Mouse (Mus musculus) thymus, postnatal 4 days (tissue): ENCODE measurements at regions not wholly inside any gene's neighbourhood (a gene's known extent, or its start where the extent isn't known, plus 50 kb on each side); places are given as distances from the start of the nearest gene placed in this dataset.
"Not testable (repeated sequence)": the region's sequence is repeated elsewhere in the genome, so short reads cannot be mapped to it uniquely, and the experiment has no call there.

Source experiments
- DNase-seq: peaks from one replicate; pipeline ENCODE4 v3.0.0; 2021

DNA sequence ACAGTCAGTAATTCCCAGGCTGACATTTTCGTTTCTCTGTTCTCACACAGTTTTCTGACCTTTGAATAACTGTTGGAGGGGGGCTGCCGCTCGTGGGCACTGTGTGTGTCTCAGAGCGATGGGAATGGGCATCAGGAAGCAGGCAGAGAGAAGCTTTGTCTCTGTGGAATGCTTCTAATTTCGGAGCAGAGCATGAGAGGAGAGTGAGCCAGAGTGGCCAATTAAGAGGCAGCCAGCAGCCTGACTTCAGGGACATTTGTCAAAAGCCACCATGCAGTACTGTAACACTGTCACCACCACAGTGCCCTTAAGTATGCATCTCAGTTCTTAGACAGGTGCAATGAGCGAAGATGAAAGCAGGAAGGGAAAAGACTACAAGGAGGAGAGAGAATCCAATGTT lies 592.1 kb downstream of the Dcdc2c start:
- DNase-seq: no peak

DNA sequence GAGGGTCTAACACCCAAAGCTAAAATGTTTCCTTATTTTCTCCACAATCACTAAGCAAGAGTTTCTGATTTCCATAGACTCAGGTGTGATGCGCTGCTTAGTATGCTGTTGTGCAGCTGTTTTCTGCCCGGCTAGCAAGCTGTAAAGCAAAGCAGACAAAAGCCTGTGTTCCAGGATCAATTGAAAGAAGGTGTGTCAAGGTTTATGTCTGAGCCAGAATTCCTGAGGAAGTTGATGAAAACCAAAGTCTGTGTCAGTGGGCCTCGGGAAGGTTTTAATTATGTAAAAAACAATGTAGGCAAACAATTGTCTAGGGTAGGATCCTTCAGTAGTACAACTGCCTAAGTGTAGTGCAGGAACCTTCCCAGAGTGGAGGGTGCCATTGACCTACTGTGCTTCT lies 604.6 kb downstream of the Dcdc2c start:
- no peak for DNase-seq

DNA sequence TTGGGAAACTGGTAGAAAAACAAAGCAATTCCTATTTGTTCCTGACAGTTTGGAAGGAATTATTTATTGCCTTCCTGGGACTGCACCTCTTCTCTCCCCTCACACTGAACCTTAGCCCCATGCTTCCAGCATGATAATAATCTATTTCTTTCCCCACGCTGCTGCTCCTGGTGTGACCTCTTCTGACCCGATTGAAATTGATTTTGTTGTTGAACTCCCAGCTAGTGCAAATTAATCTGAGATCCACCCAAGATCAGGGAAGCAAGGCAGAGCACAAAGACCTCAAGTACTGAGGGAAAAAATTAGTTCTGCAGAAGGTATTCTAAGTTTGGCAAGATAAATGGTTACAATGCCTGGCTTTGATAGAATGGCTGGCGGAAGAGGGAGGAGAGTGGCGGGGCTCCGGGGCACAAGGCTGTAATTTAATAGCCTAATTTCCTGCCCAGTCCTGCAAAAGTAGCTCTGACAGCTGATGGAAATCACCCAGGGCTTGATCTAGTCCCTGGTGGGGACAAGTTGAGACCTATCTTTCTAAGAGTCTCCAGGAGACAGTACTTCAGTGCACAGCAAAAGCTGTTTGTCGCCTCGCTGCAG lies 604.6 kb upstream of the Sox11 start:
- no peak for DNase-seq

- no peak for DNase-seq
These were observed 603.0 kb upstream of the Sox11 start for GRCm38 (mm10) chr12:27945411-27945810.

- no peak for DNase-seq
These were observed 598.7 kb upstream of the Sox11 start for GRCm38 (mm10) chr12:27941053-27941452.

GRCm38 (mm10) chr12:27932382-27933140 lies 590.2 kb upstream of the Sox11 start:
- no peak for DNase-seq

GRCm38 (mm10) chr12:27928366-27928963 lies 586.1 kb upstream of the Sox11 start:
- no peak for DNase-seq

DNA sequence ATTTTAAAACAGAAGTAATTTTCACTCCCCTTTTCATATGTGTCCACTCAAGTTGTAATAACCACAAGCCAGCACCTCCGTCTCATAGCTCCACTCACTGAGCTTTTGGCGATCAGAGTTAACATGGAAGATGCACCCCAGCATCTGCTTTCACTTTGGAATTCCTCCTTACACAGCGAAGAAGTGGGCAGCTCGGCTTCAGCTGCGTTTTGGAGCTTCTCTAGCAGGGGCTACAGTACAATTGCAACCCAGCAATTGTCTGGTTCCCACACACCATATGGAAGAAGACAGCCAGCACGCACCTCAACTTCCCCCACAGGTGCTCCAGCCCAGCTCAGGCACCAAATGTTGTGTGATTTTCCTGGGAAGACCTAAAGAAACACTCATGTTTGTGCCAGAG lies 584.4 kb upstream of the Sox11 start:
- DNase-seq: no peak

- DNase-seq: no peak
These were observed 578.2 kb upstream of the Sox11 start for GRCm38 (mm10) chr12:27920607-27921006.

- no peak for DNase-seq
These were observed 574.1 kb upstream of the Sox11 start for GRCm38 (mm10) chr12:27916401-27916920.

GRCm38 (mm10) chr12:27909417-27910100 lies 567.2 kb upstream of the Sox11 start:
- DNase-seq: no peak

DNA sequence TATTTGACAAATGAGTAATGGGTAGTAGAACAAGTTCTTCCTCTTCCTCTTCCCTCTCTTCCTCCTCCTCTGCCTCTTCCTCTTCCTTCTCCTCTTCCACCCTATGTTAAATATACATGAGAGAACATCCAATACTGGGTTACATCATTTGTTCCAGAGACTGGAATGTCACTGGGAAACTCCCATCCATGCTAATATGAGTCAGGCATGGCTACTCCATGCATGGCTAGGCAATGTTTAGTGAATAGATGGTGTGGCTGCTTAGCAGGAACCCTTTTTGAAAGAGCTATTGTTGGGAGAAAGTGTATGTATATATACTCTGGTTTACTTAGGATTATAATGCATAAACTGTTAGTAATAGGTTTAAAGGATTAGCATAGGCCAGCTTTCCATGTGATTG lies 554.3 kb upstream of the Sox11 start:
- DNase-seq: not testable (repeated sequence)

DNA sequence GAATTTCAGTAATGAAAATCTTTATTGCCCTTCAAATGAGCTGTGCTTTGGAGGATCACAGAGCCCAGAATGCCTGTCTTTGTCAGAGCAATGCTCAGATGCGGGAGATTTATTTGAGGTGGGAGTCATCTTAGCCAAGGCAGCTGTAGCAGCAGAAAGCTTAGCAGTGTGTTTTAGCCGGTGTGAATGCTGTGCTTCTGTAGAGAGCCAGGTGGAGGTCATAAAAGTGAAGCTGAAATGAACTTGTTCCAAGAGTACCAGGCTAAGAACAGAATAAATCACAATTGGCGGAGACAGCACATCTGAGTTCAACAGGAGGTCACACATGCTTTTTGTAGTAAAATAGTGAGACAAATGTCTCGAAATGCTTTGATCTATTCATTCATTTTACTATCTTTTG lies 539.3 kb upstream of the Sox11 start:
- DNase-seq: no peak

- DNase-seq: no peak
These were observed 524.0 kb upstream of the Sox11 start for GRCm38 (mm10) chr12:27866421-27866820.

- DNase-seq: peak; percentile 12
These were observed 507.2 kb upstream of the Sox11 start for GRCm38 (mm10) chr12:27849537-27849936.

GRCm38 (mm10) chr12:27849099-27849498 lies 506.7 kb upstream of the Sox11 start:
- no peak for DNase-seq

GRCm38 (mm10) chr12:27848141-27848540 lies 505.8 kb upstream of the Sox11 start:
- DNase-seq: no peak

GRCm38 (mm10) chr12:27847397-27847796 lies 505.0 kb upstream of the Sox11 start:
- DNase-seq: no peak

DNA sequence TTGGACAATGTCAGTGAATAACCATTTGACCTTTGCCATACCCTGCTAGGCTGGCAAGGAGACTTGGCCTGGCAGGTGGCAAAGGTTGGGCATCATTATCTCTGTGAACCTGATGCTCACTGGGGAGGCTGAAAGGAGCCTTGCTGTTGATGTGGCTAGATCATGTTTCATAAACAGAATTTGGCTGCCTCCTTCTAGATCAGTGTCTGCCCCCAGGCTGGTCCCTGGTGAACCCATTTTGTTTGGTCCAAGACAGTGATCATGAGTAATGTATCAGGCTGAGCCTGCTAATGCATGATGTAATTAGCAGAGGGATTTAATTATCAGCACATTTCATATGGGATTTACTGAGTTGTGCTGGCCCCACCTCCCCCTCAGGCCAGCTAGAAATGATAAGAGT lies 502.6 kb upstream of the Sox11 start:
- DNase-seq: no peak

GRCm38 (mm10) chr12:27838955-27839354 lies 496.6 kb upstream of the Sox11 start:
- DNase-seq: no peak

- DNase-seq: no peak
These were observed 496.0 kb upstream of the Sox11 start for GRCm38 (mm10) chr12:27838384-27838783.

DNA sequence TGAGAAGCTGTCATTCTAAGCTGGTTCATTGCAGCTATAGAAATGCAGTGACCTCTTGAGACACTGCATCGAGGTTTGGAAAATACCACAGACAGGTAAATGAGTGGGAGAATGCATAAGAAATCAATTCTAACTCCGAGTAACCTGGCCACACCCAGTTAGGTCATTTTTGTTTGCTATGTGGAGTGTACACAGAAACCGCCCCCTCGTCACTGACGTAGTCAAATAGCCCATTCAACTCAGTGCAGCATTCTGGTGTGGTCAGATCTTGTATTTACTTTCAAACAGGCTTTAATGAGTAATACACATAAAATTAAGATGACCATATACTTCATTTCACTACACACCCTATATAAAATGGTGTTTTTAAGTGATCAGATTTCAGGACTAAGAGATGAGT lies 483.8 kb upstream of the Sox11 start:
- no peak for DNase-seq

DNA sequence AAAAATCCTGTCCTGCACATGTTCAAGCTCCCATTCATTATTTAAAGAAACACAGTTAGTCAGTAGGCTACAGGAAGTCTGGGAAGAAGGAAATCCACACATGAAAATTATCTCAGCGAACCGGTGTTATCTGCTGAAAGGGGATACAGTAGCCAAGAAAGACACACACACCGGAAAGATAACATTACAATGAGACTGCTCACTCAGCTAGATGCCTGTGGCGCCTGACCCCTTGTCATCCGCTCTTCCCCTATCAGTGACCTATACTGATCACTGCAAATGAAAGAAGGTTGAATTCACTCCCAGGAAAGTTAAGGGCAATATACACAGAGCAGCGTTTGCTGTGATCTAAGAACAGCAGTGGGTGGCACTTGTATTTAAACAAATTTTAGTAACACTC lies 481.0 kb upstream of the Sox11 start:
- no peak for DNase-seq

DNA sequence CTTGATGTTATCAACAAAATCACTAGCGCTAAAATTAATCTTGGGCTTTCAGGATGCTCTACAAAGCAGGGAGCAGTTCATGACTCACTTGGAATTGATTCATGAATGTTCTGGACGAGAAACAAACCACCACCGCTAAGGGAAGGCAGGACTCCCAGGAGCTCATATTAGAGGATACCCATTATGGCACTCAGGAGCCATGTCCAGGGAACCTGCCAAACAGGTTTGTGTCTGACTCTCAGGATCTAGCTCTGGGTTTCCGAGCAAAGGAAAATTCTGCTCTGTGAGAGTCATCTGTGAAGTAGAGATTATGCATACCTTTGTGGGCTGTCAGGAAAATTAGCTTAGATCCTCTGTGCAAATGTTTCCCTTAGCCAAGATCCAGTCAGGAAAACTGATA lies 454.3 kb upstream of the Sox11 start:
- DNase-seq: no peak
